Mouse (Mus musculus): ENCODE results near the gene 1700013F07Rik. TPM values are rescaled to one million over a fixed set of nuclear protein-coding genes. Genes with fewer than 3 reads are reported as not detected.

The 1700013F07Rik gene
- total and polyA plus RNA-seq, 3 experiments, result not detected

- Histone ChIP-seq H3K4me3 (ENCODE audit: low read depth, low read length) (peak within 1 kb of the TSS; percentile 76), H3K9me3 (replicated peaks) (no peaks in the 10 kb centered on the region), H3K4me1 (ENCODE audit: insufficient read depth, low read depth, low read length) (peaks cover 22% of the 10 kb centered on the region), H3K36me3 (replicated peaks) (peaks cover 12% of the 10 kb centered on the region), H3K27me3 (ENCODE audit: insufficient read depth, low read length) (peaks cover 8% of the 10 kb centered on the region)
- peak; percentile 88 for DNase-seq (ENCODE audit: low spot score)
- TF ChIP-seq POLR2AphosphoS5 (IDR thresholded peaks at IDR 0.05; ENCODE audit: insufficient replicate concordance, low read depth, low read length) (peak; percentile 90), TAL1 (conservative IDR thresholded peaks at IDR 0.05; ENCODE audit: low read depth, low read length) (no peak)
- ATAC-seq (ENCODE audit: extremely low read depth, insufficient number of reproducible peaks, low FRiP score, poor library complexity, severe bottlenecking), result peak; percentile 99
These were observed 37.7 kb downstream of the 1700013F07Rik start, which contains the start of gene Taf13 for GRCm38 (mm10) chr3:108571443-108572294. Gene Taf13 (plus strand): TSS chr3:108571698.

GRCm38 (mm10) chr3:108572309-108573010, 38.5 kb downstream of the 1700013F07Rik start:
- DNase-seq (ENCODE audit: low spot score), result no peak
- no peaks in the 10 kb centered on the region for H3K9me3 ChIP-seq (replicated peaks)
- peak overlapping the region; percentile 76 for H3K4me3 ChIP-seq (ENCODE audit: low read depth, low read length)
- ATAC-seq (ENCODE audit: extremely low read depth, insufficient number of reproducible peaks, low FRiP score, poor library complexity, severe bottlenecking), result no peak
- H3K4me1 ChIP-seq (ENCODE audit: insufficient read depth, low read depth, low read length), result peaks cover 22% of the 10 kb centered on the region
- peaks cover 13% of the 10 kb centered on the region for H3K36me3 ChIP-seq (replicated peaks)
- no peak for TF ChIP-seq CTCF (IDR thresholded peaks at IDR 0.05; ENCODE audit: low read depth, low read length)
- TF ChIP-seq TAL1 (conservative IDR thresholded peaks at IDR 0.05; ENCODE audit: low read depth, low read length), result no peak
- no peak for TF ChIP-seq GATA2 (IDR thresholded peaks at IDR 0.05; ENCODE audit: borderline replicate concordance, low read depth, low read length)
- TF ChIP-seq GATA1 (IDR thresholded peaks at IDR 0.05; ENCODE audit: borderline replicate concordance, low read length), result no peak
- no peak for TF ChIP-seq POLR2AphosphoS5 (IDR thresholded peaks at IDR 0.05; ENCODE audit: insufficient replicate concordance, low read depth, low read length)
- H3K27me3 ChIP-seq (ENCODE audit: insufficient read depth, low read length), result peaks cover 8% of the 10 kb centered on the region

- Histone ChIP-seq H3K27me3 (ENCODE audit: insufficient read depth, low read length) (no peaks in the 10 kb centered on the region; the same call in 1 of the 2 replicates), H3K36me3 (replicated peaks) (peaks cover 25% of the 10 kb centered on the region), H3K4me3 (ENCODE audit: low read depth, low read length) (no peak overlapping the region), H3K4me1 (ENCODE audit: insufficient read depth, low read depth, low read length) (peaks cover 15% of the 10 kb centered on the region), H3K9me3 (replicated peaks) (no peaks in the 10 kb centered on the region)
- DNase-seq (ENCODE audit: low spot score) (no peak), ATAC-seq (ENCODE audit: extremely low read depth, insufficient number of reproducible peaks, low FRiP score, poor library complexity, severe bottlenecking) (no peak)
- TF ChIP-seq POLR2AphosphoS5 (IDR thresholded peaks at IDR 0.05; ENCODE audit: insufficient replicate concordance, low read depth, low read length) (no peak), GATA2 (IDR thresholded peaks at IDR 0.05; ENCODE audit: borderline replicate concordance, low read depth, low read length) (no peak), CTCF (IDR thresholded peaks at IDR 0.05; ENCODE audit: low read depth, low read length) (no peak), GATA1 (IDR thresholded peaks at IDR 0.05; ENCODE audit: borderline replicate concordance, low read length) (no peak), TAL1 (conservative IDR thresholded peaks at IDR 0.05; ENCODE audit: low read depth, low read length) (no peak)
These were observed 40.1 kb downstream of the 1700013F07Rik start for GRCm38 (mm10) chr3:108574018-108574417.

- peaks cover 7% of the 10 kb centered on the region for H3K36me3 ChIP-seq (replicated peaks)
- no peak overlapping the region for H3K4me3 ChIP-seq (ENCODE audit: low read depth, low read length)
- no peak for TF ChIP-seq POLR2AphosphoS5 (IDR thresholded peaks at IDR 0.05; ENCODE audit: insufficient replicate concordance, low read depth, low read length)
- no peaks in the 10 kb centered on the region for H3K4me1 ChIP-seq (ENCODE audit: insufficient read depth, low read depth, low read length)
- DNase-seq (ENCODE audit: low spot score), result no peak
- no peaks in the 10 kb centered on the region for H3K9me3 ChIP-seq (replicated peaks)
- no peak for ATAC-seq (ENCODE audit: extremely low read depth, insufficient number of reproducible peaks, low FRiP score, poor library complexity, severe bottlenecking)
- H3K27me3 ChIP-seq (ENCODE audit: insufficient read depth, low read length), result 0 out of 2 replicates have a peak, but pooled peaks cover 3% of the 10 kb centered on the region
These were observed 50.6 kb downstream of the 1700013F07Rik start for GRCm38 (mm10) chr3:108584580-108584979.

GRCm38 (mm10) chr3:108588446-108588845, 54.5 kb downstream of the 1700013F07Rik start:
- DNase-seq (ENCODE audit: low spot score) (no peak), ATAC-seq (ENCODE audit: extremely low read depth, insufficient number of reproducible peaks, low FRiP score, poor library complexity, severe bottlenecking) (no peak)
- TF ChIP-seq POLR2AphosphoS5 (IDR thresholded peaks at IDR 0.05; ENCODE audit: insufficient replicate concordance, low read depth, low read length) (no peak), CTCF (IDR thresholded peaks at IDR 0.05; ENCODE audit: low read depth, low read length) (no peak), TAL1 (conservative IDR thresholded peaks at IDR 0.05; ENCODE audit: low read depth, low read length) (no peak), GATA2 (IDR thresholded peaks at IDR 0.05; ENCODE audit: borderline replicate concordance, low read depth, low read length) (no peak), GATA1 (IDR thresholded peaks at IDR 0.05; ENCODE audit: borderline replicate concordance, low read length) (no peak)
- Histone ChIP-seq H3K4me1 (ENCODE audit: insufficient read depth, low read depth, low read length) (peaks cover 13% of the 10 kb centered on the region), H3K9me3 (replicated peaks) (no peaks in the 10 kb centered on the region), H3K27me3 (ENCODE audit: insufficient read depth, low read length) (peaks cover 7% of the 10 kb centered on the region; the same call in 1 of the 2 replicates), H3K4me3 (ENCODE audit: low read depth, low read length) (no peak overlapping the region), H3K36me3 (replicated peaks) (no peaks in the 10 kb centered on the region)

GRCm38 (mm10) chr3:108590786-108591529, 57.0 kb downstream of the 1700013F07Rik start, which contains the start of gene Wdr47:
Gene Wdr47 (plus strand): TSS chr3:108591279.
- no peak for TF ChIP-seq POLR2AphosphoS5 (IDR thresholded peaks at IDR 0.05; ENCODE audit: insufficient replicate concordance, low read depth, low read length)
- no peak for TF ChIP-seq CTCF (IDR thresholded peaks at IDR 0.05; ENCODE audit: low read depth, low read length)
- TF ChIP-seq GATA1 (IDR thresholded peaks at IDR 0.05; ENCODE audit: borderline replicate concordance, low read length), result no peak
- peak; percentile 97 for DNase-seq (ENCODE audit: low spot score)
- Histone ChIP-seq H3K4me1 (ENCODE audit: insufficient read depth, low read depth, low read length) (peaks cover 13% of the 10 kb centered on the region), H3K9me3 (replicated peaks) (no peaks in the 10 kb centered on the region), H3K36me3 (replicated peaks) (no peaks in the 10 kb centered on the region), H3K4me3 (ENCODE audit: low read depth, low read length) (peak within 1 kb of the TSS; percentile 92), H3K27me3 (ENCODE audit: insufficient read depth, low read length) (peaks cover 7% of the 10 kb centered on the region; the same call in 1 of the 2 replicates)
- peak; percentile 100 for ATAC-seq (ENCODE audit: extremely low read depth, insufficient number of reproducible peaks, low FRiP score, poor library complexity, severe bottlenecking)

Data from G1E (cell line).